Mouse (Mus musculus) testis, adult 2 months (tissue): Measurements from ENCODE around the gene Angptl3. TPM values are rescaled to one million over a fixed set of nuclear protein-coding genes. Genes with fewer than 3 reads are reported as not detected.

ENCODE experiments used
- H3K27ac ChIP-seq: fragments of 200-500 bp; 2 replicates; pipeline ENCODE4 v1.5.1; 2012; ENCODE audit warnings: low read depth, low read length; ENCODE audit not compliant: control insufficient read depth, insufficient read depth
- H3K27me3 ChIP-seq: fragments of 200-500 bp; 2 replicates; pipeline ENCODE4 v1.6.1; 2012; ENCODE audit warnings: mild to moderate bottlenecking, low read length, moderate library complexity; ENCODE audit not compliant: control insufficient read depth, insufficient read depth
- H3K36me3 ChIP-seq: fragments of 200-500 bp; 2 replicates; pipeline ENCODE4 v1.6.1; 2012; ENCODE audit warnings: mild to moderate bottlenecking, low read length; ENCODE audit not compliant: control insufficient read depth, insufficient read depth
- H3K4me1 ChIP-seq: fragments of 200-500 bp; 2 replicates; pipeline ENCODE4 v1.6.1; 2012; ENCODE audit warnings: low read length; ENCODE audit not compliant: control insufficient read depth, insufficient read depth
- H3K4me3 ChIP-seq: fragments of 200-500 bp; 2 replicates; pipeline ENCODE4 v1.5.1; 2012; ENCODE audit warnings: low read depth, mild to moderate bottlenecking, low read length, moderate library complexity, mixed read lengths; ENCODE audit not compliant: control insufficient read depth
- CTCF ChIP-seq: fragments of 200-500 bp; IDR thresholded peaks from 2 replicates; pipeline ENCODE4 v1.5.1; 2012; ENCODE audit warnings: low read depth, mild to moderate bottlenecking, inconsistent platforms, low read length, moderate library complexity; ENCODE audit not compliant: control insufficient read depth, insufficient read depth, insufficient replicate concordance
- POLR2A ChIP-seq: fragments of 200-500 bp; IDR thresholded peaks from 2 replicates; pipeline ENCODE4 v1.6.1; 2012; ENCODE audit warnings: low read depth, mild to moderate bottlenecking, inconsistent platforms, low read length, moderate library complexity; ENCODE audit not compliant: control insufficient read depth
- polyA plus RNA-seq: library from polyadenylated mRNA; depleted of rRNA; stranded (reverse); fragments of >200 nt; gene quantifications from 2 replicates; pipeline ENCODE4 v1.2.3, GENCODE M21; 2012; rRNA removed

The Angptl3 gene
- polyA plus RNA-seq: not detected in 2 replicates

- H3K36me3 ChIP-seq: no peaks in the 10 kb centered on the region
- H3K4me1 ChIP-seq: no peaks in the 10 kb centered on the region
- H3K4me3 ChIP-seq: no peak within 1 kb of the TSS
- no peak within 1 kb of the TSS for H3K27ac ChIP-seq
- H3K27me3 ChIP-seq: no peaks in the 10 kb centered on the region
- TF ChIP-seq CTCF: no peak
- TF ChIP-seq POLR2A: no peak
Measured at GRCm38 (mm10) chr4:99030686-99031085, at the start of gene Angptl3. Gene Angptl3, plus strand, starts transcription at chr4:99030954.

DNA sequence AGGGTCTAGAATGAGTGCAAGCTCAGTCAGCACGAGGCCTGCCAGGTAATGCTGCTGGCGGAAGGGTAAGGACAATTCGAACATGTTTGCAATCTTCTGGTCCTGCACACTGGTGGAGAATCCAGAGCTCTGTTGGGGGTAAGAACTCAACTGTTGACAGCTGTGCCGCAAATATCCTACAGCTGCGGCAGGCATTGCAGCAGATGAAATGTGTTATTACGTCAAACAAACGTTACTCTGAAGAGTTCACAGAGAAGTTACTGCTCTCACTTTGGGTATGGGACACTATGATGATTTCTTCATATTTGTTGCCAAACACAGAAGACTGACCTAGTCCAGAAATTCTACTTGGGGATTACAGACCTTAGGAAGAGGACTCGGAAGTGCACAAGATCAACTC, 46.1 kb upstream of the Angptl3 start:
- TF ChIP-seq CTCF (no peak), POLR2A (no peak)
- H3K4me1 ChIP-seq: no peaks in the 10 kb centered on the region
- H3K27ac ChIP-seq: no peak overlapping the region
- H3K4me3 ChIP-seq: no peak overlapping the region
- no peaks in the 10 kb centered on the region for H3K36me3 ChIP-seq
- H3K27me3 ChIP-seq: no peaks in the 10 kb centered on the region

- no peak overlapping the region for H3K4me3 ChIP-seq
- TF ChIP-seq POLR2A (no peak), CTCF (no peak)
- no peaks in the 10 kb centered on the region for H3K27me3 ChIP-seq
- peaks cover 3% of the 10 kb centered on the region; the same call in 1 of the 2 replicates for H3K4me1 ChIP-seq
- H3K36me3 ChIP-seq: no peaks in the 10 kb centered on the region
- no peak overlapping the region for H3K27ac ChIP-seq
Measured at GRCm38 (mm10) chr4:98993491-98993890, 37.3 kb upstream of the Angptl3 start.

DNA sequence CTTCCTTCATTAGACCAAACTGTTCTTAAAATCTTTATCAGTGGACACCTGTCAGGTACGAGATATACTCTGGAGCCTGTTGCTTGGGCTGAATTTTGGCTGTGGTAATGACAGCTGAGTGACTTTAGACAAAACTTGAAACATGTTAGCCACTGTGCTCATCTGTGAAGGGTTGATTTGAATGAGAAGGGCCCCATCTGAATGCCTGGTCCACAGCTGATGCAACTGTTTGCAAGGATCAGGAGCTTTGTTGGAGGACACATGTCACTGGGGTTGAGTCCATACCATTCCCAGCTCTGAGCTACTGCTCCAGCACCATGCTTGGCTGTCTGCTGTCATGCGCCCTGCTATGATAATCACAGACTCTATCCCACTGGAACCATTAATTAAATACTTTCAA, 25.2 kb upstream of the Angptl3 start:
- no peaks in the 10 kb centered on the region for H3K36me3 ChIP-seq
- no peaks in the 10 kb centered on the region for H3K4me1 ChIP-seq
- H3K4me3 ChIP-seq: no peak overlapping the region
- TF ChIP-seq CTCF (no peak), POLR2A (no peak)
- no peak overlapping the region for H3K27ac ChIP-seq
- H3K27me3 ChIP-seq: no peaks in the 10 kb centered on the region

DNA sequence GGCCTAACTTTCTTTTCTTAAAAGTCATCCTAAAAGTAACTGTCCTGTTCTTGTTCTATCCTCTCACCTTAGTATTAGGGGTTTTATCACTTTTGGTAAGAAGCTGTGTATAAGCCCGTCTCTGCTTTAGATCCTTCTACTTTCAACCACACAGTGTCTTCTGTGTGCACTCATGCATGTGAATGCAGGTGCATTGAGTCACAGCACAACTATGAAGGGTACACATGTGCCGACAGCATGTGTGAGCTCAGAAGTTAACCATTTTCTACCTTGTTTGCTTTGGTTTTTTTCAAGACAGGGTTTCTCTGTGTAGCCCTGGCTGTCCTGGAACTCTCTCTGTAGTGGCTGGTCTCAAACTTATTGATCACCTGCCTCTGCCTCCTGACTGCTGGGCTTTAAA, 24.4 kb upstream of the Angptl3 start:
- H3K4me1 ChIP-seq: no peaks in the 10 kb centered on the region
- no peak for TF ChIP-seq POLR2A
- TF ChIP-seq CTCF: no peak
- no peak overlapping the region for H3K27ac ChIP-seq
- no peak overlapping the region for H3K4me3 ChIP-seq
- no peaks in the 10 kb centered on the region for H3K27me3 ChIP-seq
- no peaks in the 10 kb centered on the region for H3K36me3 ChIP-seq

GRCm38 (mm10) chr4:99011039-99011438, 19.7 kb upstream of the Angptl3 start:
- Histone ChIP-seq H3K27me3 (no peaks in the 10 kb centered on the region), H3K27ac (no peak overlapping the region), H3K36me3 (peaks cover 1% of the 10 kb centered on the region; the same call in 1 of the 2 replicates), H3K4me3 (no peak overlapping the region), H3K4me1 (no peaks in the 10 kb centered on the region)
- TF ChIP-seq CTCF: no peak
- TF ChIP-seq POLR2A: no peak

DNA sequence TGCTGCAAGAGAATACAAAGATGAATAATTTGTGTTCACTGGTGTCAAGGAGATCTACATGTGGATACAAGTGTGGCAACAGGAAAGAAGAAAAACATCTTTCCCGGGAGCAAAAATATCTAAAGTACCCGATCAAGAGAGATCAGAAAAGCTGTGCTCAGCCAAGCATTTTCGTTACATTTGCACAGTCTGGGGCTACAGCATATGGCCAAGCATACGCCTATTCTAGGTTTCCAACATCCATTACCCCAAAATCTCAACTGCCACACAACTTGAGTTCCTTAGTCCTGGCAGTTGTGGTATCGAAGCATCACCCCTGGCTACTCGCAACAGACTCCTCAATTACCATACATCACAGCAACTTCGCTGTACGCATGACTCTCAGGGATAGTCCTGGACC, 8.5 kb upstream of the Angptl3 start:
- Histone ChIP-seq H3K36me3 (no peaks in the 10 kb centered on the region), H3K27me3 (no peaks in the 10 kb centered on the region), H3K4me1 (no peaks in the 10 kb centered on the region), H3K4me3 (no peak overlapping the region), H3K27ac (no peak overlapping the region)
- TF ChIP-seq POLR2A: no peak
- TF ChIP-seq CTCF: no peak

- TF ChIP-seq POLR2A (no peak), CTCF (no peak)
- Histone ChIP-seq H3K36me3 (no peaks in the 10 kb centered on the region), H3K4me3 (no peak overlapping the region), H3K4me1 (no peaks in the 10 kb centered on the region), H3K27me3 (no peaks in the 10 kb centered on the region), H3K27ac (no peak overlapping the region)
Measured at GRCm38 (mm10) chr4:99028377-99028776, 2.4 kb upstream of the Angptl3 start.
